8 mouse cellular contexts compared by ENCODE assay signal in the genomic region with DNA sequence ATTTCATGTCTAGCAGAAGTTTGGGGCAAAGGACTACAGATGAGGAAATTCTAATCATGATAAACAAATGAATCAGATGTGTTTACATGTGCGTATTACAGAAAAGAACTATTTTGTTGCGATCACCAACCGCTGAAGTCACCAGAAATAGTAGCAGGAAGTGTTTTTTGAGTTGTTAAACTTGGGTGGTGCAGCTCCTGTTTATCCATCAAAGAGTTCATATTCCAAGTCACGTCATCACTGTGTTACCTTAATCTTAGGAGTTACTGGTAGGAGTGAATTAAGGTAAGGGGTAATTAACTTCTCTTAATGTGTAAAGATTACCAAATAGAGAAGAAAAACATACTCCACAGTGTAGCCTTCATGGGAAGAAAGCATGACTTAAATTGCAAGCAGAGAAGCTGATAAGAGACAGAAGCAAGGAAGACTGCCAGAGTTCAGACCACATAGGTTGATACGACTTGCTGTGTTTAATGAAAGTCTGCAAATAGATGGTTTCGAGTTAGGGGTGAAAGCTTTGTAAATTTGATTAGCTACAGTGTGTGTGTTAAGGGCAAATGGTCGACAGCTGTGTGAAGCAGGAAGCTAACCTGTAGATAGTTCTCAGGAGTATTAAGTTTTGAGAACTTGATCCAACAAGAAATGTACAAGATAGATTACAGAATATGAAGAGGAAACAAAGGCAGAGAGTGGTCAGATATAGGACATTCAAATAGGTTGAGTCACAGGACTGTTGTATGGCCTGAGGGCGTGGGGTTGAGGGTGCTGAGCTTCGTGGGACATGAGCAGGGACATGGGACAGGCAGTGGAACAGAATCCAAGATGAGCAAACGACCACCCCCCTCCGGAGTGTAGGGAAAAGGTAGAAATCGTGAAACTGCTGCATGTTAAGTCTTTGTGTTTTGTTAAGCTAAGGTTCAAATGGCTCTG. TPM values are rescaled to one million over a fixed set of nuclear protein-coding genes. Genes with fewer than 3 reads are reported as not detected.
DNase-seq lines count a peak whose midpoint lies in the region; ATAC-seq lines count a peak whose summit lies in the region.

No protein-coding gene starts in this region.

- H3K27me3 ChIP-seq in forebrain, embryonic 15.5 days, result no peaks in the 10 kb centered on the region
- no peaks in the 10 kb centered on the region for H3K27me3 ChIP-seq in liver, embryonic 15.5 days

- no peaks in the 10 kb centered on the region for H3K9me3 ChIP-seq in forebrain, embryonic 15.5 days
- H3K9me3 ChIP-seq in liver, embryonic 15.5 days (replicated peaks), result no peaks in the 10 kb centered on the region

- peak; percentile 13 for ATAC-seq in CD4-positive, CD25-positive, alpha-beta regulatory T cell, adult 4 months
- ATAC-seq in forebrain, embryonic 15.5 days (replicated peaks), result no peak
- no peak; the same call in 1 of the 2 replicates for ATAC-seq in liver, embryonic 15.5 days (ENCODE audit: insufficient read depth)

- intact Hi-C loops in heart, postnatal 36 days (cut with DNase I), result loop anchor here (2.0 to 5.0 kb wide), 3 partner anchors 40 to 411 kb away; a partner anchor contains a TSS
- intact Hi-C loops in left cerebral cortex, postnatal 4 days (cut with DNase I), result no loop called here

- peak overlapping the region; percentile 67 for H3K9ac ChIP-seq in forebrain, embryonic 15.5 days (replicated peaks)
- H3K9ac ChIP-seq in liver, embryonic 15.5 days, result peak overlapping the region; percentile 52; the same call in 1 of the 2 replicates

- H3K4me1 ChIP-seq in forebrain, embryonic 15.5 days, result peaks cover 12% of the 10 kb centered on the region
- peaks cover 21% of the 10 kb centered on the region for H3K4me1 ChIP-seq in liver, embryonic 15.5 days (replicated peaks)

- peak overlapping the region; percentile 95 for H3K4me3 ChIP-seq in forebrain, embryonic 15.5 days
- H3K4me3 ChIP-seq in liver, embryonic 15.5 days (replicated peaks), result peak overlapping the region; percentile 76

- H3K27ac ChIP-seq in forebrain, embryonic 15.5 days (replicated peaks), result peak overlapping the region; percentile 92; the same call in 1 of the 2 replicates
- H3K27ac ChIP-seq in liver, embryonic 15.5 days (replicated peaks), result peak overlapping the region; percentile 82

- 61% methylated on average over 12 of the region's 12 CpGs for WGBS in forebrain, embryonic 15.5 days
- 35% methylated on average over 12 of the region's 12 CpGs for WGBS in liver, embryonic 15.5 days (ENCODE audit: insufficient replicate concordance)

- peak; percentile 36 for DNase-seq in heart, adult 11 months
- DNase-seq in heart, postnatal 36 days, result no peak
- DNase-seq in urinary bladder, postnatal 25 days (ENCODE audit: low spot score), result no peak
- no peak for DNase-seq in left cerebral cortex, postnatal 4 days
- no peak for DNase-seq in urinary bladder, postnatal 36 days (ENCODE audit: low spot score in 2 of 2)

- peaks cover 29% of the 10 kb centered on the region for H3K36me3 ChIP-seq in forebrain, embryonic 15.5 days
- H3K36me3 ChIP-seq in liver, embryonic 15.5 days (replicated peaks), result peaks cover 17% of the 10 kb centered on the region

- peak overlapping the region; percentile 47 for H3K4me2 ChIP-seq in forebrain, embryonic 15.5 days (replicated peaks)
- peak overlapping the region; percentile 76 for H3K4me2 ChIP-seq in liver, embryonic 15.5 days

RNA-seq across cellular contexts. Expression of a gene that starts 1.0 kb away (rescaled TPM):
- 10 to 100 TPM in 1 of 2 experiments, 1 to 10 TPM in 1; 8.7 to 10.5 TPM for total RNA-seq in heart, postnatal 36 days (2021)
- polyA plus RNA-seq in CD4-positive, CD25-positive, alpha-beta regulatory T cell, adult 4 months (2017; shearing (Covaris generic)), result 10 to 100 TPM; 18.8 to 20.0 TPM
- 21.5 and 25.2 TPM in 2 replicates for polyA plus RNA-seq in forebrain, embryonic 15.5 days (2015; fragmentation: Nextera tagmentation; extraction: Ambion mirVana)
- polyA plus RNA-seq in liver, embryonic 15.5 days (2015; fragmentation: Nextera tagmentation; extraction: Ambion mirVana), result 4.9 and 5.9 TPM in 2 replicates
- 10 to 100 TPM; 17.1 to 18.9 TPM for total RNA-seq in left cerebral cortex, postnatal 4 days (2021)

RNA-seq across cellular contexts. Expression of a gene that starts 23.7 kb away (rescaled TPM):
- not detected for total RNA-seq in heart, postnatal 36 days (2021)
- not detected for polyA plus RNA-seq in CD4-positive, CD25-positive, alpha-beta regulatory T cell, adult 4 months (2017; shearing (Covaris generic))
- polyA plus RNA-seq in forebrain, embryonic 15.5 days (2015; fragmentation: Nextera tagmentation; extraction: Ambion mirVana), result 0.17 and 0.24 TPM in 2 replicates
- polyA plus RNA-seq in liver, embryonic 15.5 days (2015; fragmentation: Nextera tagmentation; extraction: Ambion mirVana), result not detected in 2 replicates
- under 1 TPM; 0.14 to 0.16 TPM for total RNA-seq in left cerebral cortex, postnatal 4 days (2021)

RNA-seq across cellular contexts. Expression of a gene that starts 40.4 kb away (rescaled TPM):
- 1 to 10 TPM; 7.8 to 8.3 TPM for total RNA-seq in heart, postnatal 36 days (2021)
- 10 to 100 TPM; 46.9 to 49.0 TPM for polyA plus RNA-seq in CD4-positive, CD25-positive, alpha-beta regulatory T cell, adult 4 months (2017; shearing (Covaris generic))
- 29.1 and 31.2 TPM in 2 replicates for polyA plus RNA-seq in forebrain, embryonic 15.5 days (2015; fragmentation: Nextera tagmentation; extraction: Ambion mirVana)
- polyA plus RNA-seq in liver, embryonic 15.5 days (2015; fragmentation: Nextera tagmentation; extraction: Ambion mirVana), result 12.6 and 14.2 TPM in 2 replicates
- total RNA-seq in left cerebral cortex, postnatal 4 days (2021), result 10 to 100 TPM; 24.8 to 36.5 TPM

RNA-seq across cellular contexts. Expression of a gene that starts 40.6 kb away (rescaled TPM):
- 10 to 100 TPM; 14.5 to 15.4 TPM for total RNA-seq in heart, postnatal 36 days (2021)
- polyA plus RNA-seq in CD4-positive, CD25-positive, alpha-beta regulatory T cell, adult 4 months (2017; shearing (Covaris generic)), result 10 to 100 TPM; 49.8 to 53.2 TPM
- 80.6 and 85.5 TPM in 2 replicates for polyA plus RNA-seq in forebrain, embryonic 15.5 days (2015; fragmentation: Nextera tagmentation; extraction: Ambion mirVana)
- 30.9 and 32.1 TPM in 2 replicates for polyA plus RNA-seq in liver, embryonic 15.5 days (2015; fragmentation: Nextera tagmentation; extraction: Ambion mirVana)
- 10 to 100 TPM; 34.4 to 35.8 TPM for total RNA-seq in left cerebral cortex, postnatal 4 days (2021)

RNA-seq across cellular contexts. Expression of a gene that starts 48.2 kb away (rescaled TPM):
- not detected for total RNA-seq in heart, postnatal 36 days (2021)
- not detected for polyA plus RNA-seq in CD4-positive, CD25-positive, alpha-beta regulatory T cell, adult 4 months (2017; shearing (Covaris generic))
- polyA plus RNA-seq in forebrain, embryonic 15.5 days (2015; fragmentation: Nextera tagmentation; extraction: Ambion mirVana), result 0.31 and 0.42 TPM in 2 replicates
- polyA plus RNA-seq in liver, embryonic 15.5 days (2015; fragmentation: Nextera tagmentation; extraction: Ambion mirVana), result 0.28 and 0.35 TPM in 2 replicates
- total RNA-seq in left cerebral cortex, postnatal 4 days (2021), result not detected
